Mouse (Mus musculus) liver, embryonic 18 days (tissue): ENCODE data around the gene Dzank1. TPM values are rescaled to one million over a fixed set of nuclear protein-coding genes. Genes with fewer than 3 reads are reported as not detected.

Source experiments
- polyA plus RNA-seq: library from polyadenylated mRNA; depleted of rRNA; stranded (reverse); fragments of >200 nt; gene quantifications from 2 replicates; pipeline ENCODE4 v1.2.3, GENCODE M21; 2012; rRNA removed

The Dzank1 gene
- polyA plus RNA-seq, result 0.06 TPM in 2 replicates

DNA sequence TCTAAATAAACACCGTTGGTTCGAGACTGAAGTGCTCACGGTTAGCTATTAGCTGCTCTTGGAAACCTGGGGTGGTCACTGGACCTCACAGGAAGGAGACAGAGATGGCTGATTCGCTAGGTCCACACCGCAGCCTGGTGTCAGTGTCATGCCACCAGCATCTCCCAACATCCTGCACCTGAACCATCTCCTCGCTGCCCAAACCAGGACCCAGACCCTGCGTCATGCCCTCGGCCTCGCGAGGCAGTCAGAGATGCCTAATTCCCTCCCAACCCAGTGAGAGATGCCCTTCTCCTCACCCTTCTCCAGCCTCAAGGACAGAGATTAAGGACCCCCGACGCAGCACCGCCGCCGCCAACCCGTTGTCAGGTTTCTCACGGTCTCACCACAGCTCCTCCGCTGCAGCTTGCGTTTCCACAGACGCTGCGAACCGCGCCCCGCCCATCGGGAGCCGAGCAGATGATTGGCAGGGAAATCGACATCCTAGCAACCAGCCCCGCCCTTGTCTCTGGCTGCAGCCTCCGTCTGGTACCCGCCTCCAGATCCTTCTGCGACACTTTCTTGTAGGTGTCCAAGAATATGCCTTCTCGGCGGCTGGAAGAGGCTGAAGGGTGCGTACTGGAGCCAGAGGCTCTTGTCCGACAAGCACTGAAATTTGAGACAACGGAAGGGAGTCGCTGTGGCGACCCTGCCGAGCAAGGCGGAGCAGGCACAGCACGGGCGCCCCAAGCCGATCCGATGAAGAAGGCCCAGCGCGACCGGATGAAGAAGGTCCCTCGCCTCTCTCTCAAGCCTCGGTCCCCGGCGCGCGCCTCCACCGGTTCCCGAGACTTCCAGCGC, at the start of gene Dzank1, which contains the start of gene Polr3f:
TSS of gene Dzank1 (minus strand) at position 434 of the 840 bp plus-strand sequence.
TSS of gene Polr3f (plus strand) at position 738 of the 840 bp plus-strand sequence.

DNA sequence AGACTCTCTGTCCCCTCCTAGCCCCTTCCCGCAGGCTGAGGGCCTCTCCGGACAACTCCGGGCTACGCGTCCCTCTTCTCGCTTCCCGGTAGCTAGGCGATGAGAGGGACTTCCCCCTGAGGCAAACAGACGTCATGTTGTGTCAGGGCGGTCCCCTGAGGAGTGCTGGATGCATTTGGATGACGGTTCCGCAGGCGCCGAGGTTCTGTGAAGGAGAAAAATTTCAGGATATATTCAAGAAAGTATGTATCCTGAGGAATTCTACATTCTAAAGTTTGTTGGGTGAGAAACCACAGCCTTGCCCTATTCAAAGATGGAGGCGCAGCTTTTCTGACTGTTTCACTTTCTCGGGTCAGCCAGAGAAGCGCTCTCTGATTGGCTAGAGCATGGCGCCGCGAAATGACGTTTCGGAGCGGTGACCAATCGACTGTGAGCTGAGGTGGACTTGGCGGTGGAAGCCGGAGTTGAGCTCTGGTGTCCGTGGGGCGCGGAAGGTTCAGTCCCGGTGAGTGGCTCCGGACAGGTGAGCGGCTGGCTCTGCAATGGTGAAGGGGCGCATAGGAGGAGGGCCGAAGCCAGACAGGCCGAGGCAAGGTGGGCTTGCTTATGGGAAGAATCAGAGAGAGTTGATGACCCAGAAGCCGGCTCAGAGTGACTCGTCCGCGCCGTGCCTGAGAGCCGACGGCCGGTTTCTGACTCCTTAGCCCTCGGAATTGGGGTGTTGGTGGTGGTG, 28.8 kb upstream of the Dzank1 start, which contains the start of gene Sec23b:
TSS of gene Sec23b (plus strand) at position 410 of the 733 bp plus-strand sequence.

DNA sequence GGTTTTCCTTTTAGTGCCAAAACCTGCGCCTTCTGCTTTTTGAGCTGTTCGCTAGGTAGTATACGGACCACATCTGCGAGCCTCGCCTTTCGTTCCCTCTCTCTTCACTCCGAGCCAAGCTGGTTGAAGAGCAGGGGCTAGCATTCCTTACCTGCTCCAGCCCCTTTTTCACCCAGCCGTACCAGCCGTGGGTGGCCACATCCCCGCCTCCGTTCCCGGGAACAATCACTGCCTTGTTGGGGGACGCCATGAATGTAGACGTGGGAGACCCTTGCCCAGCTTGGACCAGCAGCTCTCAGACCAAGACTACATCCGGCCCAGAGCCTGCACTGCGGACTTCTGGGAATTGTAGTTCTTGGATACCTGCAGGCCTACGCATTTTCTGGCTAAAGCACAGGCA, 23.3 kb upstream of the Dzank1 start, which contains the start of gene Rbbp9:
TSS of gene Rbbp9 (minus strand) at position 341 of the 400 bp plus-strand sequence.

Other genes starting within 250 kb of the Dzank1 start
- gene Ovol2, start 195.3 kb downstream of the Dzank1 start, polyA plus RNA-seq, result 0.23 and 0.25 TPM in 2 replicates
- 11.7 and 12.5 TPM in 2 replicates for gene Kat14, start 158.4 kb downstream of the Dzank1 start, polyA plus RNA-seq
- gene Pet117, start 158.4 kb downstream of the Dzank1 start, polyA plus RNA-seq, result not detected in 2 replicates
- 4.2 and 4.5 TPM in 2 replicates for gene Polr3f, start 304 bp upstream of the Dzank1 start, polyA plus RNA-seq
- gene Rbbp9, start 23.5 kb upstream of the Dzank1 start, polyA plus RNA-seq, result 6.4 and 6.7 TPM in 2 replicates
- gene Sec23b, start 28.8 kb upstream of the Dzank1 start, polyA plus RNA-seq, result 24.9 and 25.8 TPM in 2 replicates
- gene Smim26, start 66.6 kb upstream of the Dzank1 start, polyA plus RNA-seq, result 17.7 and 19.1 TPM in 2 replicates
- gene Dtd1, start 72.5 kb upstream of the Dzank1 start, polyA plus RNA-seq, result 7.7 and 8.6 TPM in 2 replicates